Mouse (Mus musculus): ENCODE results near the gene Iqcc.

GRCm38 (mm10) chr4:129650359-129650758 lies 31.5 kb upstream of the Iqcc start:
- TF ChIP-seq POLR2A (IDR thresholded peaks at IDR 0.05; ENCODE audit: insufficient read depth, low read length) (no peak), EP300 (IDR thresholded peaks at IDR 0.05; ENCODE audit: insufficient read depth, low read depth, low read length) (no peak)

All from ES-Bruce4 (cell line).